Mouse (Mus musculus) embryonic fibroblast, embryonic 13.5 days (primary cell): Measurements from ENCODE around the gene Adamts17. TPM values are rescaled to one million over a fixed set of nuclear protein-coding genes. Genes with fewer than 3 reads are reported as not detected.

Experiments used
- H3K27ac ChIP-seq: 2 replicates; pipeline ENCODE4 v1.5.1; 2012; ENCODE audit warnings: low read length, control low read depth, inconsistent platforms; ENCODE audit not compliant: insufficient read depth
- H3K4me1 ChIP-seq: 2 replicates; pipeline ENCODE4 v1.6.1; 2011; ENCODE audit warnings: low read length; ENCODE audit not compliant: control insufficient read depth, insufficient read depth
- H3K4me3 ChIP-seq: 2 replicates; pipeline ENCODE4 v1.5.1; 2011; ENCODE audit warnings: mild to moderate bottlenecking, control low read depth, low read length; ENCODE audit not compliant: insufficient read depth
- CTCF ChIP-seq: IDR thresholded peaks from 2 replicates; pipeline ENCODE4 v1.5.1; 2011; ENCODE audit warnings: mild to moderate bottlenecking, control low read depth, low read length, moderate library complexity, borderline replicate concordance; ENCODE audit not compliant: insufficient read depth
- POLR2A ChIP-seq: IDR thresholded peaks from 2 replicates; pipeline ENCODE4 v1.6.1; 2011; ENCODE audit warnings: low read depth, mild to moderate bottlenecking, control low read depth, low read length, moderate library complexity
- polyA plus RNA-seq: library from polyadenylated mRNA; stranded (reverse); fragments of >200 nt; gene quantifications from 2 replicates; pipeline ENCODE4 v1.2.4, GENCODE M21; 2011; ENCODE audit warnings: low read depth; ENCODE audit not compliant: missing spikeins, insufficient read length

The Adamts17 gene
- polyA plus RNA-seq, 1 experiment = 1.3 TPM

- Histone ChIP-seq H3K27ac (no peak overlapping the region), H3K4me1 (no peaks in the 10 kb centered on the region), H3K4me3 (no peak overlapping the region)
- TF ChIP-seq POLR2A (no peak), CTCF (no peak)
Observed at GRCm38 (mm10) chr7:66987671-66988070, 148.1 kb downstream of the Adamts17 start.

GRCm38 (mm10) chr7:66988441-66988840, 148.9 kb downstream of the Adamts17 start:
- TF ChIP-seq POLR2A = no peak
- TF ChIP-seq CTCF = no peak
- no peak overlapping the region for H3K4me3 ChIP-seq
- no peaks in the 10 kb centered on the region for H3K4me1 ChIP-seq
- no peak overlapping the region for H3K27ac ChIP-seq

GRCm38 (mm10) chr7:66989357-66990045, 150.0 kb downstream of the Adamts17 start:
- Histone ChIP-seq H3K4me1 (no peaks in the 10 kb centered on the region), H3K27ac (no peak overlapping the region), H3K4me3 (no peak overlapping the region)
- TF ChIP-seq POLR2A (no peak), CTCF (no peak)

- no peak for TF ChIP-seq CTCF
- TF ChIP-seq POLR2A = no peak
- Histone ChIP-seq H3K27ac (no peak overlapping the region), H3K4me3 (no peak overlapping the region), H3K4me1 (no peaks in the 10 kb centered on the region)
Observed at GRCm38 (mm10) chr7:66998821-66999220, 159.3 kb downstream of the Adamts17 start.

- Histone ChIP-seq H3K4me3 (no peak overlapping the region), H3K4me1 (no peaks in the 10 kb centered on the region), H3K27ac (no peak overlapping the region)
- TF ChIP-seq POLR2A (no peak), CTCF (no peak)
Observed at GRCm38 (mm10) chr7:67003648-67004047, 164.1 kb downstream of the Adamts17 start.

- Histone ChIP-seq H3K27ac (no peak overlapping the region), H3K4me3 (no peak overlapping the region), H3K4me1 (no peaks in the 10 kb centered on the region)
- TF ChIP-seq POLR2A (no peak), CTCF (no peak)
Observed at GRCm38 (mm10) chr7:67004220-67004619, 164.7 kb downstream of the Adamts17 start.

- Histone ChIP-seq H3K4me3 (no peak overlapping the region), H3K4me1 (no peaks in the 10 kb centered on the region), H3K27ac (no peak overlapping the region; the same call in 1 of the 2 replicates)
- TF ChIP-seq POLR2A (no peak), CTCF (no peak)
Observed at GRCm38 (mm10) chr7:67009841-67010240, 170.3 kb downstream of the Adamts17 start.

GRCm38 (mm10) chr7:67012011-67012751, 172.6 kb downstream of the Adamts17 start:
- TF ChIP-seq CTCF (no peak), POLR2A (no peak)
- H3K4me3 ChIP-seq = no peak overlapping the region
- no peaks in the 10 kb centered on the region for H3K4me1 ChIP-seq
- no peak overlapping the region; the same call in 1 of the 2 replicates for H3K27ac ChIP-seq

- TF ChIP-seq CTCF = no peak
- TF ChIP-seq POLR2A = no peak
- no peak overlapping the region for H3K27ac ChIP-seq
Observed at GRCm38 (mm10) chr7:67013211-67013895, 173.8 kb downstream of the Adamts17 start.

More at GRCm38 (mm10) chr7:67013211-67013895, 173.8 kb downstream of the Adamts17 start:
- H3K4me3 ChIP-seq = no peak overlapping the region
- no peaks in the 10 kb centered on the region for H3K4me1 ChIP-seq
